Mouse (Mus musculus) heart, postnatal 36 days (tissue): ENCODE results near the gene 1190002N15Rik. TPM values are rescaled to one million over a fixed set of nuclear protein-coding genes. Genes with fewer than 3 reads are reported as not detected.

Source experiments
- total RNA-seq, 2 experiments: library from RNA; stranded (reverse); gene quantifications; 2 replicates each; pipeline ENCODE4 v1.2.3; 2021

1190002N15Rik gene
- total RNA-seq, 2 experiments from 2014 or later = 30.7 to 30.9 TPM

Other genes with a start within 250 kb of the 1190002N15Rik start
- 1 to 10 TPM; 2.2 to 2.8 TPM for gene Slc9a9, start 131.8 kb upstream of the 1190002N15Rik start, total RNA-seq